Mouse (Mus musculus) embryonic facial prominence, embryonic 14.5 days (tissue): ENCODE measurements around the gene Zbtb18. TPM values are rescaled to one million over a fixed set of nuclear protein-coding genes. Genes with fewer than 3 reads are reported as not detected.

Source experiments
- ATAC-seq: fragments of 200-750 bp; cut with Nextera tagmentation; 2 replicates; pipeline ENCODE4 v1.8.0; 2017; ENCODE audit warnings: low read depth, moderate number of reproducible peaks, moderate TSS enrichment
- DNase-seq: peaks from one replicate; pipeline ENCODE4 v3.0.0-alpha.2; 2015; ENCODE audit warnings: low spot score
- H3K27ac ChIP-seq: fragments of 300-500 bp; sonication (generic); replicated peaks from 2 replicates; pipeline ENCODE4 v1.5.1; 2014; ENCODE audit warnings: low read depth, mild to moderate bottlenecking, low read length, moderate library complexity
- H3K27me3 ChIP-seq: fragments of 300-500 bp; sonication (generic); replicated peaks from 2 replicates; pipeline ENCODE4 v1.6.1; 2014; ENCODE audit warnings: low read length; ENCODE audit not compliant: control insufficient read depth, insufficient read depth
- H3K36me3 ChIP-seq: fragments of 300-500 bp; sonication (generic); 2 replicates; pipeline ENCODE4 v1.6.1; 2014; ENCODE audit warnings: low read length, mixed read lengths; ENCODE audit not compliant: control insufficient read depth, insufficient read depth
- H3K4me1 ChIP-seq: fragments of 300-500 bp; sonication (generic); 2 replicates; pipeline ENCODE4 v1.6.1; 2014; ENCODE audit warnings: antibody characterized with exemption, low read length; ENCODE audit not compliant: control insufficient read depth, insufficient read depth
- H3K4me2 ChIP-seq: fragments of 300-500 bp; sonication (generic); 2 replicates; pipeline ENCODE4 v1.6.1; 2014; ENCODE audit warnings: low read depth, mild to moderate bottlenecking, low read length, moderate library complexity, mixed read lengths
- H3K4me3 ChIP-seq: fragments of 300-500 bp; sonication (generic); 2 replicates; pipeline ENCODE4 v1.5.1; 2014; ENCODE audit warnings: low read depth, mild to moderate bottlenecking, low read length
- H3K9ac ChIP-seq: fragments of 300-500 bp; sonication (generic); 2 replicates; pipeline ENCODE4 v1.6.1; 2014; ENCODE audit warnings: low read depth, mild to moderate bottlenecking, low read length, moderate library complexity, mixed read lengths
- H3K9me3 ChIP-seq: fragments of 300-500 bp; sonication (generic); 2 replicates; pipeline ENCODE4 v1.6.1; 2016; ENCODE audit warnings: low read length; ENCODE audit not compliant: control insufficient read depth
- WGBS: fragments of 180-500 bp; shearing (Covaris S2); extraction: QIAGEN DNeasy Blood & Tissue Kit; methylation state at CpG from one replicate; pipeline ENCODE4 v1.1.7; 2014; 5-methylcytosine and 5-hydroxymethylcytosine counted together
- polyA plus RNA-seq: library from polyadenylated mRNA; unstranded; fragments of >200 nt; fragmentation: Nextera tagmentation; extraction: Ambion mirVana; gene quantifications from 2 replicates; pipeline ENCODE4 v1.2.1, GENCODE M21; 2014

Zbtb18 gene
- polyA plus RNA-seq, 1 experiment from 2014 or later: 7.0 TPM

GRCm38 (mm10) chr1:177458456-177459389, 16.6 kb downstream of the Zbtb18 start:
- ATAC-seq (0 out of 2 replicates have a peak, but pooled peaks have one; percentile 15), DNase-seq (no peak)
- no peak overlapping the region for H3K4me3 ChIP-seq

DNA sequence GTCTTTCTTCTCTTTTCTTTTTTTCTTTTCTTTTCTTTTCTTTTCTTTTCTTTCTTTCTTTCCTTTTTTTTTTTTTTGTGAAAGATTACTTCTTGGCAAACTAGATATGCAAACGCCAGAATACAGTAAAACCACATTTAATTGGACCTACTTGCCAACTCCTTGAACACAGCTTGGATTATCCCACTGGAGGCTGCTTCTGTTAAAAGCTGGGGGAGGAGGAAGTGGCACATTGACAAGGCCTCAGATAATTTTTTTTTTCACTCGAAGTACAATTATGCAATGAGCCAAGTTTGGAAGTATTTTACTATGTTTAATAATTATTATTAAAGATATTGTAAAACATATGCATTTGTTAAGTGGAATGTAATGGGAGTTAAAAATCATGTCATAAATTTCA, 17.4 kb downstream of the Zbtb18 start:
- H3K4me1 ChIP-seq: no peaks in the 10 kb centered on the region
- ATAC-seq (no peak), DNase-seq (no peak)
- H3K27me3 ChIP-seq: no peaks in the 10 kb centered on the region
- no peak overlapping the region for H3K4me2 ChIP-seq
- H3K9me3 ChIP-seq: no peaks in the 10 kb centered on the region
- no peak overlapping the region for H3K9ac ChIP-seq
- 41% methylated on average over 2 of the region's 2 CpGs for WGBS
- H3K4me3 ChIP-seq: no peak overlapping the region
- H3K36me3 ChIP-seq: no peaks in the 10 kb centered on the region
- H3K27ac ChIP-seq: no peak overlapping the region

More at GRCm38 (mm10) chr1:177458456-177459389, 16.6 kb downstream of the Zbtb18 start:
- Histone ChIP-seq H3K9me3 (no peaks in the 10 kb centered on the region), H3K9ac (no peak overlapping the region), H3K27ac (no peak overlapping the region), H3K36me3 (no peaks in the 10 kb centered on the region), H3K4me1 (no peaks in the 10 kb centered on the region), H3K4me2 (no peak overlapping the region), H3K27me3 (no peaks in the 10 kb centered on the region)
- WGBS: 53% methylated on average over 18 of the region's 18 CpGs

DNA sequence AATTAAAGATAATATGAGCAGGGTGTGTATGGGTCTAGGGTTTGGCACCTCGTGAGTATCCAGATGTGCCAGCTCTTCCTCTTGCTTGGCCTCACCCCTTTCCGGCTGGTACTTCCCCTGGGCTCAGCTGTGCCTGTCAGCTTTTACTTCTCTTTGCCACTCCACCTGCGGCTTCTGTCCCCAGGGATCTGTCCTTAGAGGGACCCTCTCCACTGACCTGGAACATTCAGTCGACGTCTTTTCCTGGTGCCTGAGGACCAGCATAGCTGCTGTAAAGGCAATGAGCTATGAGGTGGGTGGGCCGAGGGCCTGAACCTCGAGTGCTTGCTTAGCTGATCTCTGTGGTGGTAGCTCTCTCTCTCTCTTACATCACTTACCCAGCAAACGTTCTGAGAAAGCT, 25.0 kb downstream of the Zbtb18 start:
- Histone ChIP-seq H3K4me1 (no peaks in the 10 kb centered on the region), H3K27ac (no peak overlapping the region), H3K4me2 (no peak overlapping the region), H3K9me3 (no peaks in the 10 kb centered on the region), H3K4me3 (no peak overlapping the region), H3K36me3 (no peaks in the 10 kb centered on the region), H3K27me3 (no peaks in the 10 kb centered on the region), H3K9ac (no peak overlapping the region)
- 60% methylated on average over 8 of the region's 8 CpGs for WGBS
- DNase-seq (no peak), ATAC-seq (no peak)

GRCm38 (mm10) chr1:177468436-177468835, 26.3 kb downstream of the Zbtb18 start:
- DNase-seq: no peak
- no peaks in the 10 kb centered on the region for H3K36me3 ChIP-seq
- ATAC-seq: no peak
- no peak overlapping the region for H3K27ac ChIP-seq
- H3K4me1 ChIP-seq: no peaks in the 10 kb centered on the region
- no peak overlapping the region for H3K4me3 ChIP-seq
- no peak overlapping the region for H3K9ac ChIP-seq
- H3K27me3 ChIP-seq: no peaks in the 10 kb centered on the region
- 92% methylated on average over 5 of the region's 5 CpGs for WGBS
- no peak overlapping the region for H3K4me2 ChIP-seq
- no peaks in the 10 kb centered on the region for H3K9me3 ChIP-seq

DNA sequence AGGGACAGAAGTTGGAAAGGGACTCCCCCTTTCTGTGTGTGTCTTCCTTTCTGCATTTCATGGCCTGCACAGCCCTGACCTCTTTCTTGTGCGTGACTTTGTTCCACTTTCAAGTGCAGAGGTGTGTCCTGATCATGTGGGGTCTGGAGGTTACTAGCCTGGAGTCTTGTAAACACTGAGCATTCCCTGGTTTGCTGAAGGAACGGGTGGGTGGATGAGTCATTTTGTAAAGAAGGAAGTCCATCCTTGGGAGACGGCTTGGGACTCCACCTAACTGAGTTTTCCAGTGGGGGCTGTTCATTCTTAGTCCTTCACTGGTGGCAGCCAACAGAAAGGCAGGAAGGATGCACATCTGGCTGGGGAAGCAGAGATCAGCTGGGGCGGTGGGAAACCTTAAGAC, 27.9 kb downstream of the Zbtb18 start:
- Histone ChIP-seq H3K27me3 (no peaks in the 10 kb centered on the region), H3K4me2 (no peak overlapping the region), H3K36me3 (no peaks in the 10 kb centered on the region), H3K4me1 (no peaks in the 10 kb centered on the region), H3K9ac (no peak overlapping the region), H3K27ac (no peak overlapping the region), H3K9me3 (no peaks in the 10 kb centered on the region), H3K4me3 (no peak overlapping the region)
- DNase-seq: no peak
- 61% methylated on average over 4 of the region's 4 CpGs for WGBS
- no peak for ATAC-seq

GRCm38 (mm10) chr1:177470951-177471350, 28.8 kb downstream of the Zbtb18 start:
- ATAC-seq (no peak), DNase-seq (no peak)
- no peaks in the 10 kb centered on the region for H3K27me3 ChIP-seq
- no peaks in the 10 kb centered on the region for H3K4me1 ChIP-seq
- H3K36me3 ChIP-seq: no peaks in the 10 kb centered on the region
- 77% methylated on average over 2 of the region's 2 CpGs for WGBS
- H3K27ac ChIP-seq: no peak overlapping the region
- H3K9me3 ChIP-seq: no peaks in the 10 kb centered on the region
- H3K4me3 ChIP-seq: no peak overlapping the region
- no peak overlapping the region for H3K9ac ChIP-seq
- H3K4me2 ChIP-seq: no peak overlapping the region

DNA sequence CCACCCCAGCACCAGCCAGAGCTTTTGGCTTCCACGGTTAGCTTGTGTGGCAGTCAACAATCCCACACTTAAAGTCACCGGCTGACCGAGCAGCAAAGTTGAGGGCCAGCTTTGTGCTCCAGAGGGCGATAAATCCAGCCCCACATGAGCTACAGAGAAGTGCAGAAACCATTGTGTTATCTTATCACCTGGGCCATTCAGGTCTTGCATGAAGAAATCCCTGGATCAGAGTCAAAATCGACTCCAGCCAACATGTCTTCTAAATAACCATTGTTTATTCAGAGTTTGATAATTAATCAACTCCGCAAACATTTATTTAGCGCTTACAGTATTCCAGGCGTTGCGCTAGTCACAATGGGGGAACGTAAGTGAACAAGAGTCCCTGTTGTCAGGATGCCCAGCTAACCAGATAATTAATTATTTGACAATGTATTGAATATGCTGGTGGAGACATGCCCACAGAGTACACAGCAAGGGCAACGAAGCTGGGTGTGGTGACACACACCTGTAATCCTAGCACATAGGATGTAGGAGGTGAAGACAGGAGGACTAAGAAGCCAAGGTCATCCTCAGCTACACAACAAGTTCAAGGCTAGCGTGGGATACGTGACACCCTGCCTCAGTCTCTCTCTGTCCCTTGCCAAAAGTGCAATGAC, 33.5 kb downstream of the Zbtb18 start:
- no peak overlapping the region for H3K9ac ChIP-seq
- H3K4me3 ChIP-seq: no peak overlapping the region
- H3K36me3 ChIP-seq: no peaks in the 10 kb centered on the region
- 86% methylated on average over 13 of the region's 13 CpGs for WGBS
- H3K27ac ChIP-seq: no peak overlapping the region
- H3K9me3 ChIP-seq: no peaks in the 10 kb centered on the region
- H3K4me1 ChIP-seq: no peaks in the 10 kb centered on the region
- ATAC-seq (no peak), DNase-seq (no peak)
- no peak overlapping the region for H3K4me2 ChIP-seq
- H3K27me3 ChIP-seq: no peaks in the 10 kb centered on the region

- ATAC-seq (no peak), DNase-seq (no peak)
- Histone ChIP-seq H3K36me3 (no peaks in the 10 kb centered on the region), H3K4me1 (no peaks in the 10 kb centered on the region), H3K9me3 (no peaks in the 10 kb centered on the region), H3K4me2 (no peak overlapping the region), H3K9ac (no peak overlapping the region), H3K27ac (peak overlapping the region; percentile 39; the same call in 1 of the 2 replicates), H3K4me3 (no peak overlapping the region), H3K27me3 (no peaks in the 10 kb centered on the region)
- WGBS: 80% methylated on average over 2 of the region's 2 CpGs
These were observed 36.4 kb downstream of the Zbtb18 start for GRCm38 (mm10) chr1:177478578-177478977.
